Mouse (Mus musculus): ENCODE data around the gene Anks1b. TPM values are rescaled to one million over a fixed set of nuclear protein-coding genes. Genes with fewer than 3 reads are reported as not detected.

The Anks1b gene
- polyA plus RNA-seq, 2 experiments from 2014 or later = 0.19 TPM; not detected in 1

- no peak for ATAC-seq
Observed at GRCm38 (mm10) chr10:90968247-90968646, 1094.9 kb downstream of the Anks1b start.

GRCm38 (mm10) chr10:90969355-90970174 is 1096.3 kb downstream of the Anks1b start:
- no peak for ATAC-seq

- no peak for ATAC-seq
Observed at GRCm38 (mm10) chr10:90970560-90970959, 1097.3 kb downstream of the Anks1b start.

- ATAC-seq = no peak
Observed at GRCm38 (mm10) chr10:90974084-90974483, 1100.8 kb downstream of the Anks1b start.

- no peak for ATAC-seq
Observed at GRCm38 (mm10) chr10:90974491-90974890, 1101.2 kb downstream of the Anks1b start.

GRCm38 (mm10) chr10:90981811-90982210 is 1108.5 kb downstream of the Anks1b start:
- ATAC-seq = no peak

- ATAC-seq = no peak
Observed at GRCm38 (mm10) chr10:90983046-90983445, 1109.7 kb downstream of the Anks1b start.

- no peak for ATAC-seq
Observed at GRCm38 (mm10) chr10:90990340-90990739, 1117.0 kb downstream of the Anks1b start.

- no peak for ATAC-seq
Observed at GRCm38 (mm10) chr10:90992237-90992636, 1118.9 kb downstream of the Anks1b start.

GRCm38 (mm10) chr10:90993869-90994268 is 1120.6 kb downstream of the Anks1b start:
- ATAC-seq = no peak

GRCm38 (mm10) chr10:90999899-91000298 is 1126.6 kb downstream of the Anks1b start:
- ATAC-seq = no peak

GRCm38 (mm10) chr10:91001421-91001820 is 1128.1 kb downstream of the Anks1b start:
- ATAC-seq = no peak

- no peak for ATAC-seq
Observed at GRCm38 (mm10) chr10:91005858-91006538, 1132.7 kb downstream of the Anks1b start.

Other genes starting within 250 kb of the Anks1b start
- gene Scyl2, start 187.2 kb upstream of the Anks1b start, polyA plus RNA-seq (2017; shearing (Covaris generic)) = 1 to 10 TPM; 7.6 to 9.0 TPM
- gene Actr6, start 141.2 kb upstream of the Anks1b start, polyA plus RNA-seq (2017; shearing (Covaris generic)) = 10 to 100 TPM; 46.8 to 50.2 TPM
- gene Uhrf1bp1l, start 128.5 kb upstream of the Anks1b start, polyA plus RNA-seq (2017; shearing (Covaris generic)) = 10 to 100 TPM; 24.6 to 33.1 TPM